Mouse (Mus musculus): ENCODE data around the gene E030025P04Rik. TPM values are rescaled to one million over a fixed set of nuclear protein-coding genes. Genes with fewer than 3 reads are reported as not detected.

The E030025P04Rik gene
- polyA plus RNA-seq (2015; fragmentation: Nextera tagmentation; extraction: Ambion mirVana): 0.57 and 0.80 TPM in 2 replicates

DNA sequence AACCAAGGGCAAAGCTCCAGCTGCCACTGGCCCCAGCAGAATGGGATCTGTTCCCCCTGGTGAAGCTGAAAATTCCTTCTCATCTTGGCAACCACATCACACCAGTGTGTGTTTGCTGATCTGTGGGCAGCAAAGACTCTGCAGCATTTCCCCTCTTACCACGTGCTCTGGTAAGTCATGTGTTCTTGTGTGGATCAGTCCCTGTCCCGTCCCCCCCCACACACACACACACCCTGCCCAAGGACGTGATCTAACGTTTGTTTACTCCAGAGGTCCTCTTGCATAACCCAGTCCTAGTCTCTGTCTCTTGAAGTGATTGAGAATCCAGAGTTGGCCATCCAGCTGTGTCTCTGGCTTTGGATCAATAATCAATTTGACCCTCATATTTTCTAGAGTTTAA, at the start of gene E030025P04Rik:
Gene E030025P04Rik, minus strand, starts transcription at position 134 of the 400 bp plus-strand sequence.
- 34% methylated on average over 4 of the region's 4 CpGs for WGBS
- Histone ChIP-seq H3K27me3 (replicated peaks; ENCODE audit: insufficient read depth, low read length) (no peaks in the 10 kb centered on the region), H3K9ac (replicated peaks; ENCODE audit: low read depth) (no peak within 1 kb of the TSS), H3K9me3 (ENCODE audit: low read length) (no peaks in the 10 kb centered on the region), H3K36me3 (ENCODE audit: insufficient read depth, low read length) (no peaks in the 10 kb centered on the region), H3K27ac (ENCODE audit: low read length) (peak within 1 kb of the TSS; percentile 26), H3K4me2 (replicated peaks; ENCODE audit: low read depth, low read length) (no peak within 1 kb of the TSS), H3K4me1 (ENCODE audit: insufficient read depth, low read depth, low read length) (no peaks in the 10 kb centered on the region), H3K4me3 (ENCODE audit: low read depth, low read length) (no peak within 1 kb of the TSS)
- DNase-seq (ENCODE audit: low spot score) (peak; percentile 85), ATAC-seq (peak; percentile 91)
- no peak for TF ChIP-seq CTCF (IDR thresholded peaks at IDR 0.05)
- TF ChIP-seq EP300 (IDR thresholded peaks at IDR 0.05): 0 out of 2 replicates have a peak, but pooled peaks have one; percentile 47

DNA sequence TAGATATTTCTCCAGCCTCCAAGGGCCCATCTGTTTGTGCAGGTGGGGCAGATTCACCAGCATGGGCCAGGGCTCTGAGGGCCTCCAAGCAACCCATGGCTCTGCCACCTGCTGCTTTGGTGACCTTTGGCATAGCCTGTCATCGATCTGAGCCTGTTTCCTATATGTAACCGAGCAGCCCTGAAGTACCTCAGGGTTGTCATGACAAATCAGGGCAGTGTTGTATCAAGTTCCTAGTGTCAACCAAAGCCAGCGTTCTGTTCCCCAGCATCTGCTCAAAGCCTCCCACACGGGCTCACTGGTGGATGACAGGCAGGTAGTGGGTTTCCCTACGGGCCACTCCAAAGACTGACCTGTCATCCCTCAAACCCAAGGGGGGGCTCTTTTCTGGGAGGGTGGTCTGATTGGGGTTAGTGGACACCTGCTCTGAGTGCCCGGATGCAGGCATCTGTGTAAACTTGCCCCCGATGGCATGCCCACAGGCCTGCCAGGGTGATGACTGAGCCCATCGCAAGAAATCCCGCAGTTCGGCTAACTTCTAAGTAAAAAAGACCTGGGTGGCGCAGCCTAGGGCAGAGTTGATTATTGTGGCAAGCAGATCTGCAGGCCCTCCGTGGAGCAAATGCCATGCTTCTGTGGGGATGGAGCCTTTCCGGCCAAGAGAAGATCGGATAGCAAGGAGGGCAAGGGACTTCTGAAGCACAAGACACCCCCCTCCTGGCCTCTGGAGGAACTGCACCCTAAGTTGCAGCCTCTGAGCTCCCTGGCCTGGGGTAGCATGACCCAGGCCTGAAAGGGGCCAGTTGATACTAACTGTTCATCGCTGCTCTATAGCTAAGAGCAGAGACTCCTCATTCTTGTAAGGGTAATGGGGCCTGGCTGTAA, 48.7 kb upstream of the E030025P04Rik start:
- TF ChIP-seq EP300 (IDR thresholded peaks at IDR 0.05) (no peak), CTCF (IDR thresholded peaks at IDR 0.05) (peak; percentile 97)
- no peak overlapping the region for H3K9ac ChIP-seq (replicated peaks; ENCODE audit: low read depth)
- H3K4me3 ChIP-seq (ENCODE audit: low read depth, low read length): no peak overlapping the region
- H3K27me3 ChIP-seq (replicated peaks; ENCODE audit: insufficient read depth, low read length): no peaks in the 10 kb centered on the region
- no peak overlapping the region for H3K27ac ChIP-seq (ENCODE audit: low read length)
- 43% methylated on average over 15 of the region's 15 CpGs for WGBS
- no peak overlapping the region for H3K4me2 ChIP-seq (replicated peaks; ENCODE audit: low read depth, low read length)
- H3K9me3 ChIP-seq (ENCODE audit: low read length): no peaks in the 10 kb centered on the region
- no peaks in the 10 kb centered on the region for H3K36me3 ChIP-seq (ENCODE audit: insufficient read depth, low read length)
- DNase-seq (ENCODE audit: low spot score) (peak; percentile 82), ATAC-seq (peak; percentile 77)
- H3K4me1 ChIP-seq (ENCODE audit: insufficient read depth, low read depth, low read length): no peaks in the 10 kb centered on the region

DNA sequence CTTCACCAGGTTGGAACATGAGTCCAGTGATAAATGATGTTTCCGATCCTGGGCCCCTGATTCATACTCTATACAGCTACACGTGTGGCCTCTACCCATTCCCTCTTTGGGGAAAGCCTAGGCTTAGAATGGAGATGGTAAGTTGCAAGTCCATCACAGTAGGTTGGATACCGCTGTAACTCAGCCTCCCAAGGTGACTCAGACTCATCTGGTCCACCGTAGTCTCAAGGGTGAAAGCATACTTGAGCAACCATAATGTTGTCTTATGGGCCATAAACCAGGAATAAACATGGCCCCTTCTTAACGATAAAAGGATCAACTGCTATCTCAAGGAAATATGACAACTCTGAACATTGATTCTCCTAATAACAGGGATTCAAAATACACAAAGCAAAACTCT, 44.1 kb upstream of the E030025P04Rik start:
- no peak for ATAC-seq
- H3K27me3 ChIP-seq (replicated peaks; ENCODE audit: insufficient read depth, low read length): no peaks in the 10 kb centered on the region
- no peaks in the 10 kb centered on the region for H3K9me3 ChIP-seq (ENCODE audit: low read length)
- H3K27ac ChIP-seq (ENCODE audit: low read length): no peak overlapping the region
- no peaks in the 10 kb centered on the region for H3K4me1 ChIP-seq (ENCODE audit: insufficient read depth, low read depth, low read length)
- 89% methylated on average over 5 of the region's 5 CpGs for WGBS
- H3K36me3 ChIP-seq (ENCODE audit: insufficient read depth, low read length): no peaks in the 10 kb centered on the region
- no peak overlapping the region for H3K4me3 ChIP-seq (ENCODE audit: low read depth, low read length)
- no peak overlapping the region for H3K4me2 ChIP-seq (replicated peaks; ENCODE audit: low read depth, low read length)
- TF ChIP-seq CTCF (IDR thresholded peaks at IDR 0.05) (no peak), EP300 (IDR thresholded peaks at IDR 0.05) (no peak)
- DNase-seq (ENCODE audit: low spot score): no peak
- no peak overlapping the region for H3K9ac ChIP-seq (replicated peaks; ENCODE audit: low read depth)

DNA sequence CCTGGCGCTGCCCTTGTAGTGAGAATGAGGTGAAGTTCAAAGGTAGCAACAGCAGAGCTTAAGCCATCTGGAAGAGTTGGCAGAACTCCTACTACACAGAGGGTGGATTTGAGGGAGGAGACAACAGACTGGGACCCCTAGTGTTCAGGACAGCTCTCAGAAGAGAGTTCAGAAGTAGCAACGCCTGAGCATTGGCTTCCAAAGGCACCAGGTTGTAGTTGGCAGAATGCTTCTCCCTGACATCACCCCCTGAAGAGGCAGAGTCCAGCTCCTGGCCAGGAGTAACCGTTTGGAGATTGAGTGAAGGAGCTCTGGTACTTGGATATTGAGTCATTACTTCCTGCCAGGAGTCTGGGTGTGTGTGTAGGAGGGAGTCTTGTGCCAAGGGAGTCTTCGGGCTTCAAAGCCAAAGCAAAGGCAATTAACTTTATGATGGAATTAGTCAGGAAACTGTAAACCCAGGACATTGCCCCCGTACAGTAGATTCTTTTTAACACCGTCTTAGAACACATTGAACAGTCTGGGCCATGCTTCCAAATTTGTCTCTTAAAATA, 43.5 kb upstream of the E030025P04Rik start:
- TF ChIP-seq CTCF (IDR thresholded peaks at IDR 0.05) (no peak), EP300 (IDR thresholded peaks at IDR 0.05) (no peak)
- no peaks in the 10 kb centered on the region for H3K27me3 ChIP-seq (replicated peaks; ENCODE audit: insufficient read depth, low read length)
- no peak overlapping the region for H3K27ac ChIP-seq (ENCODE audit: low read length)
- 66% methylated on average over 6 of the region's 6 CpGs for WGBS
- no peaks in the 10 kb centered on the region for H3K4me1 ChIP-seq (ENCODE audit: insufficient read depth, low read depth, low read length)
- H3K9ac ChIP-seq (replicated peaks; ENCODE audit: low read depth): no peak overlapping the region
- H3K9me3 ChIP-seq (ENCODE audit: low read length): no peaks in the 10 kb centered on the region
- DNase-seq (ENCODE audit: low spot score) (no peak), ATAC-seq (no peak)
- no peak overlapping the region for H3K4me3 ChIP-seq (ENCODE audit: low read depth, low read length)
- H3K36me3 ChIP-seq (ENCODE audit: insufficient read depth, low read length): no peaks in the 10 kb centered on the region
- no peak overlapping the region for H3K4me2 ChIP-seq (replicated peaks; ENCODE audit: low read depth, low read length)

DNA sequence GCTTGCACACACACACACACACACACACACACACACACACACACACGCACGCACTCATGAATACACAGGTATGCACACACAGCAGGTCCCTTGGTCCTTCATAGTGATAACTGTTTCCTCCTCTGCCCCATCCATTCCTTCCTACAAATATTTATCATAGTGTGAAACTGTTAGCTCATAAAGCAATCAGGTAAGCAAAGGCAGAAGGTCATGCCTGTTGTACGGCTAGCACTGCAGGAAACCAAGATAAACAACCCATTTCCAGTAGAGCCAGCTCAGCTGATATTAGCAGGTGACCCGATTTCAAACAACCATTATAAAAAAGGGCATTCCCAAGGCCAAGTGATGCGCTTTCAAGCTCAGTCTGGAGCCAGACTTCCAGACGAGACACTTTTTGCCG, 36.9 kb upstream of the E030025P04Rik start:
- H3K9ac ChIP-seq (replicated peaks; ENCODE audit: low read depth): no peak overlapping the region
- no peaks in the 10 kb centered on the region for H3K4me1 ChIP-seq (ENCODE audit: insufficient read depth, low read depth, low read length)
- H3K9me3 ChIP-seq (ENCODE audit: low read length): no peaks in the 10 kb centered on the region
- TF ChIP-seq EP300 (IDR thresholded peaks at IDR 0.05): no peak
- TF ChIP-seq CTCF (IDR thresholded peaks at IDR 0.05): no peak
- DNase-seq (ENCODE audit: low spot score): no peak
- no peaks in the 10 kb centered on the region for H3K36me3 ChIP-seq (ENCODE audit: insufficient read depth, low read length)
- no peaks in the 10 kb centered on the region for H3K27me3 ChIP-seq (replicated peaks; ENCODE audit: insufficient read depth, low read length)
- no peak overlapping the region for H3K4me3 ChIP-seq (ENCODE audit: low read depth, low read length)
- H3K27ac ChIP-seq (ENCODE audit: low read length): no peak overlapping the region
- H3K4me2 ChIP-seq (replicated peaks; ENCODE audit: low read depth, low read length): no peak overlapping the region
- 54% methylated on average over 7 of the region's 7 CpGs for WGBS
- ATAC-seq: no peak

DNA sequence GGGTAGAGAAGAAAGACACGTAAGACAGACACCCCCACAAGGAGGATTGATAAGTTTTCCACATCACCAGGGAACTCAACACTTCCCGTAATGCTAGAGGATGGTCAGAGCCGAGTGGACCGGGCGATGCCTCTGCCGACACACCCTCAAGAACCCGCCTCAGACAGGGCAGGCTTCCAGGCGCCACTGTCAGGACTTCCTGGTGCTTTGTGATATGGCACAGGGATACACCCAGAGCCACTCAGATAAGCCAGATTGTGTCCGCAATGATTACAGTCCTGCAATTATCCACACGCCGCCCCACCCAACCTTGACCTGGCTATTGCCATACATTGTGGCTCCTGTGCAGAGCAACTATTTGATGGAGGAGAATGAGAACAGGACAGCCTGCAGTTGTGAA, 36.1 kb upstream of the E030025P04Rik start:
- peak; percentile 68 for TF ChIP-seq EP300 (IDR thresholded peaks at IDR 0.05)
- no peak for TF ChIP-seq CTCF (IDR thresholded peaks at IDR 0.05)
- 71% methylated on average over 11 of the region's 11 CpGs for WGBS
- Histone ChIP-seq H3K4me2 (replicated peaks; ENCODE audit: low read depth, low read length) (no peak overlapping the region), H3K9me3 (ENCODE audit: low read length) (no peaks in the 10 kb centered on the region), H3K36me3 (ENCODE audit: insufficient read depth, low read length) (no peaks in the 10 kb centered on the region), H3K27me3 (replicated peaks; ENCODE audit: insufficient read depth, low read length) (no peaks in the 10 kb centered on the region), H3K4me1 (ENCODE audit: insufficient read depth, low read depth, low read length) (no peaks in the 10 kb centered on the region), H3K9ac (replicated peaks; ENCODE audit: low read depth) (no peak overlapping the region), H3K4me3 (ENCODE audit: low read depth, low read length) (no peak overlapping the region), H3K27ac (ENCODE audit: low read length) (no peak overlapping the region)
- DNase-seq (ENCODE audit: low spot score) (peak; percentile 19), ATAC-seq (peak; percentile 16; the same call in 1 of the 2 replicates)

Data from lung, postnatal 0 days (tissue).